Mouse (Mus musculus): ENCODE measurements at regions not wholly inside any gene's neighbourhood (a gene's known extent, or its start where the extent isn't known, plus 50 kb on each side); places are given as distances from the start of the nearest gene placed in this dataset.

DNA sequence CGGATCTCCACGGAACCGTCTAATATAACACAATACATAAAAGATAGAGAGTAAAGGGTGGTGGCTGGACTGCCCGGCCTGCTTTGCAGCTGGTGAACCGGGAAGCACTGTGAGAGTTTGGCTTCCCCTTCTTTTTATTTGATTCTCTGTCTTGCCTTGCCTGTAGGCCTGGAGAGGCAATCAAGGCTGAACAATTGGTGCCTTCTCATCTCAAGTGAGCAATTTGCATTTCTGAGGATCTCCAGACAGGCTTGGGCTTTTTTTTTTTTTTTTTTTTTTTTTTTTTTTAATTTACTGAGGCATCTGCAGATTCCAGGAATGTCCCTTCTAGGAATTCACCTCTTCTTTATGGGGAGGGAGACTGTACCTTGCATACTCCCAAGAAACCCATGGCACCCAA, 51.1 kb upstream of the Lhx8 start:
- 47% methylated on average over 5 of the region's 5 CpGs for WGBS
- H3K9me3 ChIP-seq (ENCODE audit: control insufficient read depth, low read length): no peaks in the 10 kb centered on the region

More for the DNA sequence above, 51.1 kb upstream of the Lhx8 start:
- ATAC-seq (replicated peaks; ENCODE audit: low FRiP score, low TSS enrichment, low read depth): no peak
- Histone ChIP-seq H3K27me3 (replicated peaks; ENCODE audit: control insufficient read depth, insufficient read depth, low read length) (no peaks in the 10 kb centered on the region), H3K36me3 (ENCODE audit: control insufficient read depth, insufficient read depth, low read length) (no peaks in the 10 kb centered on the region), H3K9ac (ENCODE audit: low read length) (no peak overlapping the region), H3K4me2 (ENCODE audit: low read length) (no peak overlapping the region), H3K4me3 (ENCODE audit: low read depth, low read length) (no peak overlapping the region), H3K27ac (ENCODE audit: low read depth) (no peak overlapping the region), H3K4me1 (replicated peaks; ENCODE audit: control insufficient read depth, insufficient read depth, low read length) (peaks cover 8% of the 10 kb centered on the region)
- no peak for DNase-seq (ENCODE audit: low spot score)
